Mouse (Mus musculus) limb, embryonic 13.5 days (tissue): ENCODE measurements at regions not wholly inside any gene's neighbourhood (a gene's known extent, or its start where the extent isn't known, plus 50 kb on each side); places are given as distances from the start of the nearest gene placed in this dataset.

Experiments
- ATAC-seq: fragments of 200-750 bp; cut with Nextera tagmentation; 2 replicates; pipeline ENCODE4 v1.8.0; 2017; ENCODE audit warnings: low read depth, moderate number of reproducible peaks, moderate TSS enrichment; ENCODE audit not compliant: low FRiP score
- H3K27ac ChIP-seq: fragments of 300-500 bp; sonication (generic); 2 replicates; pipeline ENCODE4 v1.5.1; 2015; ENCODE audit warnings: inconsistent platforms, mild to moderate bottlenecking, moderate library complexity
- H3K27me3 ChIP-seq: fragments of 300-500 bp; sonication (generic); 2 replicates; pipeline ENCODE4 v1.6.1; 2015; ENCODE audit warnings: mild to moderate bottlenecking, inconsistent platforms
- H3K36me3 ChIP-seq: fragments of 300-500 bp; sonication (generic); 2 replicates; pipeline ENCODE4 v1.6.1; 2015; ENCODE audit warnings: inconsistent platforms, mild to moderate bottlenecking, moderate library complexity
- H3K4me1 ChIP-seq: fragments of 300-500 bp; sonication (generic); 2 replicates; pipeline ENCODE4 v1.6.1; 2015; ENCODE audit warnings: inconsistent platforms
- H3K4me2 ChIP-seq: fragments of 300-500 bp; sonication (generic); replicated peaks from 2 replicates; pipeline ENCODE4 v1.6.1; 2015; ENCODE audit warnings: inconsistent platforms, mild to moderate bottlenecking, moderate library complexity
- H3K4me3 ChIP-seq: fragments of 300-500 bp; sonication (generic); 2 replicates; pipeline ENCODE4 v1.5.1; 2015; ENCODE audit warnings: moderate library complexity, mild to moderate bottlenecking, inconsistent platforms
- H3K9ac ChIP-seq: fragments of 300-500 bp; sonication (generic); 2 replicates; pipeline ENCODE4 v1.6.1; 2015; ENCODE audit warnings: mild to moderate bottlenecking, inconsistent platforms
- H3K9me3 ChIP-seq: fragments of 300-500 bp; sonication (generic); 2 replicates; pipeline ENCODE4 v1.6.1; 2016; ENCODE audit warnings: inconsistent platforms
- WGBS: fragments of 180-500 bp; shearing (Covaris S2); methylation state at CpG from one replicate; pipeline ENCODE4 v1.1.7; 2015; 5-methylcytosine and 5-hydroxymethylcytosine counted together

- no peak overlapping the region for H3K27ac ChIP-seq
- no peak overlapping the region for H3K4me3 ChIP-seq
- no peak overlapping the region for H3K9ac ChIP-seq
- H3K4me2 ChIP-seq = no peak overlapping the region
- no peaks in the 10 kb centered on the region for H3K27me3 ChIP-seq
- WGBS = 80% methylated on average over 1 of the region's 1 CpGs
- H3K36me3 ChIP-seq = no peaks in the 10 kb centered on the region
- H3K4me1 ChIP-seq = no peaks in the 10 kb centered on the region
- ATAC-seq = no peak
- no peaks in the 10 kb centered on the region for H3K9me3 ChIP-seq
Observed at GRCm38 (mm10) chr16:79718230-79718629, 627.3 kb upstream of the Tmprss15 start.

GRCm38 (mm10) chr16:79692444-79692843, 601.5 kb upstream of the Tmprss15 start:
- Histone ChIP-seq H3K36me3 (no peaks in the 10 kb centered on the region), H3K27ac (no peak overlapping the region), H3K27me3 (no peaks in the 10 kb centered on the region), H3K9me3 (no peaks in the 10 kb centered on the region), H3K4me1 (no peaks in the 10 kb centered on the region), H3K4me3 (no peak overlapping the region), H3K4me2 (no peak overlapping the region), H3K9ac (no peak overlapping the region)
- 68% methylated on average over 2 of the region's 2 CpGs for WGBS
- ATAC-seq = no peak

GRCm38 (mm10) chr16:79651162-79651741, 560.4 kb upstream of the Tmprss15 start:
- Histone ChIP-seq H3K9ac (no peak overlapping the region), H3K27me3 (no peaks in the 10 kb centered on the region), H3K36me3 (no peaks in the 10 kb centered on the region), H3K27ac (no peak overlapping the region), H3K4me1 (no peaks in the 10 kb centered on the region), H3K9me3 (no peaks in the 10 kb centered on the region), H3K4me3 (no peak overlapping the region), H3K4me2 (no peak overlapping the region)
- no peak for ATAC-seq
- 84% methylated on average over 6 of the region's 6 CpGs for WGBS

- Histone ChIP-seq H3K4me1 (no peaks in the 10 kb centered on the region), H3K9ac (no peak overlapping the region), H3K4me2 (no peak overlapping the region), H3K27ac (no peak overlapping the region), H3K36me3 (no peaks in the 10 kb centered on the region), H3K4me3 (no peak overlapping the region), H3K27me3 (no peaks in the 10 kb centered on the region), H3K9me3 (no peaks in the 10 kb centered on the region)
- 47% methylated on average over 3 of the region's 3 CpGs for WGBS
- no peak for ATAC-seq
Observed at GRCm38 (mm10) chr16:79640898-79641297, 550.0 kb upstream of the Tmprss15 start.

GRCm38 (mm10) chr16:79627139-79627538, 536.2 kb upstream of the Tmprss15 start:
- H3K4me1 ChIP-seq = no peaks in the 10 kb centered on the region
- ATAC-seq = no peak
- H3K36me3 ChIP-seq = no peaks in the 10 kb centered on the region
- 64% methylated on average over 1 of the region's 1 CpGs for WGBS
- no peaks in the 10 kb centered on the region for H3K27me3 ChIP-seq
- no peak overlapping the region for H3K4me3 ChIP-seq
- H3K4me2 ChIP-seq = no peak overlapping the region
- H3K9me3 ChIP-seq = no peaks in the 10 kb centered on the region
- H3K9ac ChIP-seq = no peak overlapping the region
- H3K27ac ChIP-seq = no peak overlapping the region

- no peak overlapping the region for H3K9ac ChIP-seq
- WGBS = 51% methylated on average over 5 of the region's 5 CpGs
- no peaks in the 10 kb centered on the region for H3K9me3 ChIP-seq
- no peak overlapping the region for H3K4me3 ChIP-seq
- peak; percentile 67; the same call in 1 of the 2 replicates for ATAC-seq
- no peaks in the 10 kb centered on the region for H3K36me3 ChIP-seq
- H3K27me3 ChIP-seq = no peaks in the 10 kb centered on the region
- no peaks in the 10 kb centered on the region for H3K4me1 ChIP-seq
- no peak overlapping the region for H3K4me2 ChIP-seq
- H3K27ac ChIP-seq = no peak overlapping the region
Observed at GRCm38 (mm10) chr16:79611002-79611401, 520.1 kb upstream of the Tmprss15 start.

- H3K27me3 ChIP-seq = no peaks in the 10 kb centered on the region
- H3K4me3 ChIP-seq = no peak overlapping the region
- no peak overlapping the region for H3K9ac ChIP-seq
- ATAC-seq = 0 out of 2 replicates have a peak, but pooled peaks have one; percentile 40
- H3K27ac ChIP-seq = no peak overlapping the region
- H3K4me2 ChIP-seq = no peak overlapping the region
- H3K4me1 ChIP-seq = no peaks in the 10 kb centered on the region
- H3K36me3 ChIP-seq = no peaks in the 10 kb centered on the region
- 66% methylated on average over 3 of the region's 3 CpGs for WGBS
- no peaks in the 10 kb centered on the region for H3K9me3 ChIP-seq
Observed at GRCm38 (mm10) chr16:79590891-79591290, 500.0 kb upstream of the Tmprss15 start.

- Histone ChIP-seq H3K4me2 (no peak overlapping the region), H3K4me3 (no peak overlapping the region), H3K36me3 (no peaks in the 10 kb centered on the region), H3K27ac (no peak overlapping the region), H3K27me3 (no peaks in the 10 kb centered on the region), H3K9me3 (no peaks in the 10 kb centered on the region), H3K9ac (no peak overlapping the region), H3K4me1 (no peaks in the 10 kb centered on the region)
- no peak for ATAC-seq
Observed at GRCm38 (mm10) chr16:79585745-79586144, 494.8 kb upstream of the Tmprss15 start.

- no peaks in the 10 kb centered on the region for H3K27me3 ChIP-seq
- no peaks in the 10 kb centered on the region for H3K36me3 ChIP-seq
- H3K9me3 ChIP-seq = no peaks in the 10 kb centered on the region
- no peak overlapping the region for H3K27ac ChIP-seq
- no peak overlapping the region for H3K4me3 ChIP-seq
- H3K4me1 ChIP-seq = no peaks in the 10 kb centered on the region
- 81% methylated on average over 2 of the region's 2 CpGs for WGBS
- no peak overlapping the region for H3K4me2 ChIP-seq
- ATAC-seq = no peak
- H3K9ac ChIP-seq = no peak overlapping the region
Observed at GRCm38 (mm10) chr16:79570867-79571266, 480.0 kb upstream of the Tmprss15 start.

- H3K27ac ChIP-seq = no peak overlapping the region
- no peak overlapping the region for H3K4me3 ChIP-seq
- WGBS = 68% methylated on average over 2 of the region's 2 CpGs
- H3K4me1 ChIP-seq = no peaks in the 10 kb centered on the region
- peak; percentile 64; the same call in 1 of the 2 replicates for ATAC-seq
- no peaks in the 10 kb centered on the region for H3K27me3 ChIP-seq
- no peaks in the 10 kb centered on the region for H3K36me3 ChIP-seq
- no peak overlapping the region for H3K9ac ChIP-seq
- no peak overlapping the region for H3K4me2 ChIP-seq
- no peaks in the 10 kb centered on the region for H3K9me3 ChIP-seq
Observed at GRCm38 (mm10) chr16:79534370-79534769, 443.5 kb upstream of the Tmprss15 start.

- ATAC-seq = no peak
- Histone ChIP-seq H3K27me3 (no peaks in the 10 kb centered on the region), H3K9ac (no peak overlapping the region), H3K9me3 (no peaks in the 10 kb centered on the region), H3K4me2 (no peak overlapping the region), H3K27ac (no peak overlapping the region), H3K4me1 (no peaks in the 10 kb centered on the region), H3K4me3 (no peak overlapping the region), H3K36me3 (no peaks in the 10 kb centered on the region)
- WGBS = 76% methylated on average over 3 of the region's 3 CpGs
Observed at GRCm38 (mm10) chr16:79492493-79492892, 401.6 kb upstream of the Tmprss15 start.

GRCm38 (mm10) chr16:79450871-79451270, 360.0 kb upstream of the Tmprss15 start:
- Histone ChIP-seq H3K27me3 (no peaks in the 10 kb centered on the region), H3K4me2 (no peak overlapping the region), H3K27ac (no peak overlapping the region), H3K9me3 (no peaks in the 10 kb centered on the region), H3K4me1 (no peaks in the 10 kb centered on the region), H3K9ac (no peak overlapping the region), H3K36me3 (no peaks in the 10 kb centered on the region), H3K4me3 (no peak overlapping the region)
- no peak for ATAC-seq
- 53% methylated on average over 2 of the region's 2 CpGs for WGBS

GRCm38 (mm10) chr16:79449732-79450131, 358.8 kb upstream of the Tmprss15 start:
- no peak for ATAC-seq
- no peak overlapping the region for H3K4me2 ChIP-seq
- H3K27me3 ChIP-seq = no peaks in the 10 kb centered on the region
- H3K4me1 ChIP-seq = no peaks in the 10 kb centered on the region
- no peaks in the 10 kb centered on the region for H3K36me3 ChIP-seq
- no peaks in the 10 kb centered on the region for H3K9me3 ChIP-seq
- no peak overlapping the region for H3K4me3 ChIP-seq
- H3K27ac ChIP-seq = no peak overlapping the region
- no peak overlapping the region for H3K9ac ChIP-seq
- WGBS = 13% methylated on average over 1 of the region's 1 CpGs
